Mouse (Mus musculus) spleen, adult 18-20 months (tissue): ENCODE data around the gene Ubald1.

Experiments used
- DNase-seq, 2 experiments: peaks; one replicate each; pipeline ENCODE4 v3.0.0; 2022; ENCODE audit warnings: mixed read lengths in 2 of 2

Ubald1 gene

GRCm38 (mm10) chr16:4866101-4866695 lies 13.9 kb downstream of the Ubald1 start:
- DNase-seq, result no peak

GRCm38 (mm10) chr16:4863742-4864141 lies 16.4 kb downstream of the Ubald1 start:
- DNase-seq, result no peak

GRCm38 (mm10) chr16:4862863-4863483 lies 17.1 kb downstream of the Ubald1 start:
- peak; percentile 59 to 66 for DNase-seq

- DNase-seq, result peak in 1 of 2 experiments; percentile 34
Measured at GRCm38 (mm10) chr16:4861392-4861791, 18.7 kb downstream of the Ubald1 start.

GRCm38 (mm10) chr16:4855046-4855650 lies 25.0 kb downstream of the Ubald1 start:
- DNase-seq, result no peak

- DNase-seq, result no peak
Measured at GRCm38 (mm10) chr16:4850938-4851628, 29.0 kb downstream of the Ubald1 start.

GRCm38 (mm10) chr16:4850361-4850760 lies 29.8 kb downstream of the Ubald1 start:
- no peak for DNase-seq

- no peak for DNase-seq
Measured at GRCm38 (mm10) chr16:4848090-4848489, 32.0 kb downstream of the Ubald1 start.

GRCm38 (mm10) chr16:4847041-4847440 lies 33.1 kb downstream of the Ubald1 start:
- DNase-seq, result peak; percentile 35 to 36

GRCm38 (mm10) chr16:4840231-4840630 lies 39.9 kb downstream of the Ubald1 start:
- DNase-seq, result no peak

GRCm38 (mm10) chr16:4839552-4839951 lies 40.6 kb downstream of the Ubald1 start:
- no peak for DNase-seq

GRCm38 (mm10) chr16:4837631-4838030 lies 42.5 kb downstream of the Ubald1 start:
- DNase-seq, result no peak

- DNase-seq, result no peak
Measured at GRCm38 (mm10) chr16:4835191-4835590, 44.9 kb downstream of the Ubald1 start, which contains the start of gene 4930562C15Rik. 4930562C15Rik (plus strand) TSS chr16:4835416.

GRCm38 (mm10) chr16:4833858-4834257 lies 46.3 kb downstream of the Ubald1 start:
- no peak for DNase-seq

- DNase-seq, result no peak
Measured at GRCm38 (mm10) chr16:4831650-4832419, 48.3 kb downstream of the Ubald1 start.

GRCm38 (mm10) chr16:4829271-4829900 lies 50.7 kb downstream of the Ubald1 start:
- DNase-seq, result no peak

GRCm38 (mm10) chr16:4827639-4828038 lies 52.5 kb downstream of the Ubald1 start:
- no peak for DNase-seq
